Comparison of ENCODE assay signal across 15 mouse cellular contexts in genomic region chr14:25202312-25202711, GRCm38 (mm10).
A peak's percentile ranks its signal among the peaks of the same experiment; 100 is the strongest.
DNase-seq lines count a peak whose midpoint lies in the region; ATAC-seq and TF ChIP-seq lines count a peak whose summit lies in the region.
"Had no signal": no experiment of that assay in that cellular context is flagged by ENCODE, and none has a peak within 500 bp of the region (broad histone marks: within the 10 kb centered on the region; RNA-seq: fewer than 3 reads in every experiment).

No protein-coding gene starts in this region.

- no peaks in the 10 kb centered on the region for H3K9me3 ChIP-seq in heart, postnatal 0 days (replicated peaks; ENCODE audit: control insufficient read depth, low read length)
- no peaks in the 10 kb centered on the region for H3K9me3 ChIP-seq in liver, postnatal 0 days (ENCODE audit: low read length)
- no peaks in the 10 kb centered on the region for H3K9me3 ChIP-seq in stomach, embryonic 14.5 days (ENCODE audit: control insufficient read depth, low read depth, low read length)
- H3K9me3 ChIP-seq: liver, embryonic 15.5 days; megakaryocyte, embryonic 14.5 days; stomach, embryonic 15.5 days had no signal

- H3K36me3 ChIP-seq in heart, postnatal 0 days (replicated peaks; ENCODE audit: control insufficient read depth, insufficient read depth, low read length) = no peaks in the 10 kb centered on the region
- H3K36me3 ChIP-seq in liver, postnatal 0 days (replicated peaks; ENCODE audit: insufficient read depth, low read length) = no peaks in the 10 kb centered on the region
- H3K36me3 ChIP-seq in stomach, embryonic 14.5 days (ENCODE audit: control insufficient read depth, insufficient read depth, low read length) = no peaks in the 10 kb centered on the region
- H3K36me3 ChIP-seq: liver, embryonic 15.5 days; stomach, embryonic 15.5 days had no signal

- no peak for ATAC-seq in heart, postnatal 0 days (ENCODE audit: insufficient read depth, low read depth)
- ATAC-seq in liver, postnatal 0 days = no peak
- ATAC-seq in stomach, embryonic 14.5 days (ENCODE audit: insufficient number of reproducible peaks, insufficient read depth, low FRiP score, low read depth) = no peak

- DNase-seq in heart, postnatal 0 days (ENCODE audit: low spot score) = no peak
- no peak for DNase-seq in heart, postnatal 4 days
- DNase-seq in liver, postnatal 0 days = no peak
- no peak for DNase-seq in liver
- DNase-seq in cerebellum, adult 9-10 months = peak; percentile 70
- DNase-seq in layer of hippocampus, adult 8-10 months (ENCODE audit: low spot score in 2 of 2) = no peak
- DNase-seq: B cell, adult 2 months; heart, adult 11 months; heart, postnatal 10 days; kidney, postnatal 36 days; thymus, postnatal 25 days had no signal

- 49% methylated on average over 2 of the region's 2 CpGs for WGBS in heart, postnatal 0 days
- WGBS in liver, postnatal 0 days (ENCODE audit: insufficient replicate concordance) = 50% methylated on average over 2 of the region's 2 CpGs
- WGBS in stomach, embryonic 14.5 days = 40% methylated on average over 2 of the region's 2 CpGs

- peak; percentile 18; the same call in 1 of the 2 replicates for TF ChIP-seq CTCF in heart, postnatal 0 days (IDR thresholded peaks at IDR 0.05; ENCODE audit: low read depth)
- TF ChIP-seq CTCF in liver, postnatal 0 days (IDR thresholded peaks at IDR 0.05; ENCODE audit: low read depth) = 0 out of 2 replicates have a peak, but pooled peaks have one; percentile 17

- H3K4me2 ChIP-seq in heart, postnatal 0 days (ENCODE audit: low read depth, low read length) = no peak overlapping the region
- H3K4me2 ChIP-seq in liver, postnatal 0 days (ENCODE audit: low read depth, low read length) = no peak overlapping the region
- H3K4me2 ChIP-seq in stomach, embryonic 14.5 days (replicated peaks; ENCODE audit: low read depth, low read length) = no peak overlapping the region
- H3K4me2 ChIP-seq: liver, embryonic 15.5 days; stomach, embryonic 15.5 days had no signal

- H3K27ac ChIP-seq in heart, postnatal 0 days (ENCODE audit: low read depth) = no peak overlapping the region
- no peak overlapping the region for H3K27ac ChIP-seq in liver, postnatal 0 days (ENCODE audit: low read depth)
- 0 out of 2 replicates have a peak overlapping the region, but pooled peaks have one; percentile 89 for H3K27ac ChIP-seq in stomach, embryonic 14.5 days (ENCODE audit: low read length)
- H3K27ac ChIP-seq: liver, embryonic 15.5 days had no signal

- peaks cover 3% of the 10 kb centered on the region; the same call in 1 of the 2 replicates for H3K4me1 ChIP-seq in heart, postnatal 0 days (ENCODE audit: control insufficient read depth, insufficient read depth)
- peaks cover 8% of the 10 kb centered on the region; the same call in 1 of the 2 replicates for H3K4me1 ChIP-seq in liver, postnatal 0 days (ENCODE audit: insufficient read depth)
- peaks cover 29% of the 10 kb centered on the region for H3K4me1 ChIP-seq in stomach, embryonic 14.5 days (ENCODE audit: control insufficient read depth, insufficient read depth, low read length)
- H3K4me1 ChIP-seq: megakaryocyte, embryonic 14.5 days had no signal

- no peaks in the 10 kb centered on the region for H3K27me3 ChIP-seq in heart, postnatal 0 days (ENCODE audit: control insufficient read depth, insufficient read depth, low read length)
- H3K27me3 ChIP-seq in liver, postnatal 0 days (ENCODE audit: insufficient read depth, low read length) = no peaks in the 10 kb centered on the region
- no peaks in the 10 kb centered on the region for H3K27me3 ChIP-seq in stomach, embryonic 14.5 days (ENCODE audit: control insufficient read depth, insufficient read depth, low read length)
- H3K27me3 ChIP-seq: liver, embryonic 15.5 days; stomach, embryonic 15.5 days had no signal

- TF ChIP-seq EP300 in heart, postnatal 0 days (IDR thresholded peaks at IDR 0.05; ENCODE audit: low read depth) = no peak
- no peak for TF ChIP-seq EP300 in liver, postnatal 0 days (IDR thresholded peaks at IDR 0.05; ENCODE audit: low read depth)

- H3K4me3 ChIP-seq in heart, postnatal 0 days (ENCODE audit: low read depth, low read length) = no peak overlapping the region
- H3K4me3 ChIP-seq in liver, postnatal 0 days (ENCODE audit: low read depth, low read length) = no peak overlapping the region
- H3K4me3 ChIP-seq in stomach, embryonic 14.5 days (ENCODE audit: low read depth, low read length) = no peak overlapping the region
- H3K4me3 ChIP-seq: liver, embryonic 15.5 days; megakaryocyte, embryonic 14.5 days; stomach, embryonic 15.5 days had no signal

- H3K9ac ChIP-seq in heart, postnatal 0 days (replicated peaks; ENCODE audit: low read depth, low read length) = no peak overlapping the region
- no peak overlapping the region for H3K9ac ChIP-seq in liver, postnatal 0 days (replicated peaks)
- no peak overlapping the region for H3K9ac ChIP-seq in stomach, embryonic 14.5 days (replicated peaks; ENCODE audit: low read depth, low read length)
- H3K9ac ChIP-seq: liver, embryonic 15.5 days; stomach, embryonic 15.5 days had no signal
